Mouse (Mus musculus) intestine, embryonic 14.5 days (tissue): ENCODE data around the gene Msi2. TPM values are rescaled to one million over a fixed set of nuclear protein-coding genes. Genes with fewer than 3 reads are reported as not detected.

ENCODE experiments used
- ATAC-seq: fragments of 200-750 bp; cut with Nextera tagmentation; replicated peaks from 2 replicates; pipeline ENCODE4 v1.8.0; 2017; ENCODE audit warnings: low read depth, moderate number of reproducible peaks, moderate TSS enrichment, moderate library complexity; ENCODE audit not compliant: low FRiP score, low TSS enrichment
- DNase-seq: peaks from one replicate; pipeline ENCODE4 v3.0.0-alpha.2; 2018; ENCODE audit warnings: low spot score
- H3K27ac ChIP-seq: fragments of 300-500 bp; sonication (generic); 2 replicates; pipeline ENCODE4 v1.5.1; 2014; ENCODE audit warnings: low read depth, mild to moderate bottlenecking, control low read depth
- H3K27me3 ChIP-seq: fragments of 300-500 bp; sonication (generic); replicated peaks from 2 replicates; pipeline ENCODE4 v1.6.1; 2014; ENCODE audit warnings: low read length, control low read depth; ENCODE audit not compliant: control insufficient read depth, insufficient read depth
- H3K36me3 ChIP-seq: fragments of 300-500 bp; sonication (generic); 2 replicates; pipeline ENCODE4 v1.6.1; 2014; ENCODE audit warnings: low read length, control low read depth; ENCODE audit not compliant: control insufficient read depth, insufficient read depth
- H3K4me1 ChIP-seq: fragments of 300-500 bp; sonication (generic); replicated peaks from 2 replicates; pipeline ENCODE4 v1.6.1; 2014; ENCODE audit warnings: low read length, control low read depth, mixed read lengths; ENCODE audit not compliant: control insufficient read depth, insufficient read depth
- H3K4me2 ChIP-seq: fragments of 300-500 bp; sonication (generic); 2 replicates; pipeline ENCODE4 v1.6.1; 2014; ENCODE audit warnings: low read length
- H3K4me3 ChIP-seq: fragments of 300-500 bp; sonication (generic); 2 replicates; pipeline ENCODE4 v1.5.1; 2014; ENCODE audit warnings: low read depth, low read length, control low read depth, mixed read lengths
- H3K9ac ChIP-seq: fragments of 300-500 bp; sonication (generic); 2 replicates; pipeline ENCODE4 v1.6.1; 2014; ENCODE audit warnings: mild to moderate bottlenecking, low read length
- H3K9me3 ChIP-seq: fragments of 300-500 bp; sonication (generic); 2 replicates; pipeline ENCODE4 v1.6.1; 2016; ENCODE audit warnings: low read length, control low read depth; ENCODE audit not compliant: control insufficient read depth
- WGBS: fragments of 180-500 bp; shearing (Covaris S2); extraction: QIAGEN DNeasy Blood & Tissue Kit; methylation state at CpG from one replicate; pipeline ENCODE4 v1.1.7; 2014; 5-methylcytosine and 5-hydroxymethylcytosine counted together
- polyA plus RNA-seq: library from polyadenylated mRNA; unstranded; fragments of >200 nt; fragmentation: Nextera tagmentation; extraction: Ambion mirVana; gene quantifications from 2 replicates; pipeline ENCODE4 v1.2.1, GENCODE M21; 2014

Gene Msi2
- polyA plus RNA-seq, 1 experiment from 2014 or later = 13.6 TPM

- no peaks in the 10 kb centered on the region for H3K9me3 ChIP-seq
- no peak overlapping the region for H3K4me3 ChIP-seq
- H3K9ac ChIP-seq = no peak overlapping the region
- no peak overlapping the region for H3K4me2 ChIP-seq
- 80% methylated on average over 4 of the region's 4 CpGs for WGBS
- peaks cover 28% of the 10 kb centered on the region for H3K4me1 ChIP-seq
- ATAC-seq = no peak
- H3K27ac ChIP-seq = no peak overlapping the region
- peaks cover 10% of the 10 kb centered on the region; the same call in 1 of the 2 replicates for H3K36me3 ChIP-seq
- no peak for DNase-seq
- H3K27me3 ChIP-seq = no peaks in the 10 kb centered on the region
Observed at GRCm38 (mm10) chr11:88474889-88475440, 243.3 kb downstream of the Msi2 start.

- Histone ChIP-seq H3K36me3 (no peaks in the 10 kb centered on the region; the same call in 1 of the 2 replicates), H3K9me3 (no peaks in the 10 kb centered on the region), H3K9ac (no peak overlapping the region), H3K4me1 (peaks cover 35% of the 10 kb centered on the region), H3K4me3 (no peak overlapping the region), H3K4me2 (no peak overlapping the region), H3K27ac (no peak overlapping the region), H3K27me3 (no peaks in the 10 kb centered on the region)
- ATAC-seq (no peak), DNase-seq (no peak)
- WGBS = 56% methylated on average over 8 of the region's 8 CpGs
Observed at GRCm38 (mm10) chr11:88472731-88473130, 245.6 kb downstream of the Msi2 start.

GRCm38 (mm10) chr11:88471981-88472647, 246.2 kb downstream of the Msi2 start:
- ATAC-seq (no peak), DNase-seq (no peak)
- 61% methylated on average over 12 of the region's 12 CpGs for WGBS
- Histone ChIP-seq H3K9me3 (no peaks in the 10 kb centered on the region), H3K27me3 (no peaks in the 10 kb centered on the region), H3K36me3 (no peaks in the 10 kb centered on the region), H3K4me2 (no peak overlapping the region), H3K4me1 (peaks cover 40% of the 10 kb centered on the region), H3K9ac (no peak overlapping the region), H3K27ac (no peak overlapping the region), H3K4me3 (no peak overlapping the region)

GRCm38 (mm10) chr11:88470599-88470998, 247.7 kb downstream of the Msi2 start:
- DNase-seq (no peak), ATAC-seq (no peak)
- H3K36me3 ChIP-seq = no peaks in the 10 kb centered on the region
- H3K4me1 ChIP-seq = peaks cover 40% of the 10 kb centered on the region
- H3K4me2 ChIP-seq = no peak overlapping the region
- no peak overlapping the region for H3K4me3 ChIP-seq
- H3K9me3 ChIP-seq = no peaks in the 10 kb centered on the region
- no peak overlapping the region for H3K9ac ChIP-seq
- no peak overlapping the region for H3K27ac ChIP-seq
- H3K27me3 ChIP-seq = no peaks in the 10 kb centered on the region

GRCm38 (mm10) chr11:88468996-88469395, 249.3 kb downstream of the Msi2 start:
- Histone ChIP-seq H3K27ac (no peak overlapping the region), H3K36me3 (no peaks in the 10 kb centered on the region), H3K9ac (no peak overlapping the region), H3K27me3 (no peaks in the 10 kb centered on the region), H3K4me3 (no peak overlapping the region), H3K4me1 (peaks cover 47% of the 10 kb centered on the region), H3K4me2 (no peak overlapping the region), H3K9me3 (no peaks in the 10 kb centered on the region)
- DNase-seq = no peak
- ATAC-seq = no peak

- DNase-seq = peak; percentile 65
- peak; percentile 7; the same call in 1 of the 2 replicates for ATAC-seq
- H3K9ac ChIP-seq = no peak overlapping the region
- 34% methylated on average over 18 of the region's 18 CpGs for WGBS
- H3K36me3 ChIP-seq = no peaks in the 10 kb centered on the region
- peaks cover 46% of the 10 kb centered on the region for H3K4me1 ChIP-seq
- no peak overlapping the region for H3K4me3 ChIP-seq
- no peaks in the 10 kb centered on the region for H3K9me3 ChIP-seq
- H3K27me3 ChIP-seq = no peaks in the 10 kb centered on the region
- peak overlapping the region; percentile 49 for H3K27ac ChIP-seq
- no peak overlapping the region for H3K4me2 ChIP-seq
Observed at GRCm38 (mm10) chr11:88467498-88468245, 250.6 kb downstream of the Msi2 start.

- WGBS = 45% methylated on average over 6 of the region's 6 CpGs
- Histone ChIP-seq H3K9ac (no peak overlapping the region), H3K9me3 (no peaks in the 10 kb centered on the region), H3K27ac (no peak overlapping the region), H3K4me2 (no peak overlapping the region), H3K27me3 (no peaks in the 10 kb centered on the region), H3K36me3 (no peaks in the 10 kb centered on the region), H3K4me3 (no peak overlapping the region), H3K4me1 (peaks cover 36% of the 10 kb centered on the region)
- ATAC-seq (no peak), DNase-seq (no peak)
Observed at GRCm38 (mm10) chr11:88463951-88464350, 254.4 kb downstream of the Msi2 start.

GRCm38 (mm10) chr11:88462789-88463188, 255.5 kb downstream of the Msi2 start:
- no peaks in the 10 kb centered on the region for H3K9me3 ChIP-seq
- no peaks in the 10 kb centered on the region for H3K36me3 ChIP-seq
- H3K4me1 ChIP-seq = peaks cover 30% of the 10 kb centered on the region
- ATAC-seq (no peak), DNase-seq (no peak)
- no peak overlapping the region for H3K27ac ChIP-seq
- WGBS = 92% methylated on average over 8 of the region's 8 CpGs
- H3K4me2 ChIP-seq = no peak overlapping the region
- H3K27me3 ChIP-seq = no peaks in the 10 kb centered on the region
- H3K9ac ChIP-seq = no peak overlapping the region
- no peak overlapping the region for H3K4me3 ChIP-seq
